Mouse (Mus musculus) heart, postnatal 10 days (tissue): Measurements from ENCODE around the gene Methig1. TPM values are rescaled to one million over a fixed set of nuclear protein-coding genes. Genes with fewer than 3 reads are reported as not detected.

Experiments used
- DNase-seq, 2 experiments: peaks; one replicate each; pipeline ENCODE4 v3.0.0; 2021
- intact Hi-C: fragments of 180-260 bp; cut with DNase I; formaldehyde crosslinking; loops from one replicate; pipeline ENCODE4 v1.15.1; 2025
- total RNA-seq, 2 experiments: library from RNA; stranded (reverse); gene quantifications; 2 replicates each; pipeline ENCODE4 v1.2.3; 2021

Gene Methig1
- total RNA-seq, 2 experiments from 2014 or later, result not detected

- intact Hi-C loops, result no loop called here
- DNase-seq, result no peak
Measured at GRCm38 (mm10) chr15:100388886-100389285, 35.9 kb downstream of the Methig1 start.

GRCm38 (mm10) chr15:100391066-100391465, 38.1 kb downstream of the Methig1 start:
- no peak for DNase-seq
- intact Hi-C loops, result no loop called here

GRCm38 (mm10) chr15:100391599-100391998, 38.6 kb downstream of the Methig1 start:
- no peak for DNase-seq
- intact Hi-C loops, result no loop called here

- DNase-seq, result no peak
- intact Hi-C loops, result no loop called here
Measured at GRCm38 (mm10) chr15:100393016-100393415, 40.1 kb downstream of the Methig1 start.

GRCm38 (mm10) chr15:100395561-100395960, 42.6 kb downstream of the Methig1 start:
- no peak for DNase-seq
- intact Hi-C loops, result no loop called here

- no peak for DNase-seq
- intact Hi-C loops, result loop anchor here (5.0 kb wide), 1 partner anchor 52 kb away; no protein-coding TSS in a partner anchor
Measured at GRCm38 (mm10) chr15:100400592-100401250, 47.8 kb downstream of the Methig1 start.

- intact Hi-C loops, result loop anchor here (5.0 kb wide), 1 partner anchor 50 kb away; no protein-coding TSS in a partner anchor
- no peak for DNase-seq
Measured at GRCm38 (mm10) chr15:100401811-100402210, 48.9 kb downstream of the Methig1 start.

GRCm38 (mm10) chr15:100402347-100402746, 49.4 kb downstream of the Methig1 start:
- no peak for DNase-seq
- intact Hi-C loops, result loop anchor here (5.0 kb wide), 1 partner anchor 50 kb away; no protein-coding TSS in a partner anchor

GRCm38 (mm10) chr15:100402798-100403197, 49.8 kb downstream of the Methig1 start:
- no peak for DNase-seq

GRCm38 (mm10) chr15:100403318-100404000, 50.5 kb downstream of the Methig1 start:
- intact Hi-C loops, result loop anchor here (5.0 kb wide), 1 partner anchor 49 kb away; no protein-coding TSS in a partner anchor
- no peak for DNase-seq

More at GRCm38 (mm10) chr15:100402798-100403197, 49.8 kb downstream of the Methig1 start:
- intact Hi-C loops, result loop anchor here (5.0 kb wide), 1 partner anchor 50 kb away; no protein-coding TSS in a partner anchor

GRCm38 (mm10) chr15:100406088-100406487, 53.1 kb downstream of the Methig1 start:
- DNase-seq, result no peak
- intact Hi-C loops, result no loop called here

- intact Hi-C loops, result no loop called here
- no peak for DNase-seq
Measured at GRCm38 (mm10) chr15:100410918-100411672, 58.1 kb downstream of the Methig1 start.

- intact Hi-C loops, result no loop called here
- no peak for DNase-seq
Measured at GRCm38 (mm10) chr15:100411731-100412130, 58.8 kb downstream of the Methig1 start.

GRCm38 (mm10) chr15:100413306-100413705, 60.4 kb downstream of the Methig1 start:
- intact Hi-C loops, result no loop called here
- no peak for DNase-seq

- intact Hi-C loops, result no loop called here
- DNase-seq, result no peak
Measured at GRCm38 (mm10) chr15:100414011-100414410, 61.1 kb downstream of the Methig1 start.

GRCm38 (mm10) chr15:100414942-100415341, 62.0 kb downstream of the Methig1 start:
- intact Hi-C loops, result no loop called here
- no peak for DNase-seq

- intact Hi-C loops, result no loop called here
- no peak for DNase-seq
Measured at GRCm38 (mm10) chr15:100415684-100416083, 62.7 kb downstream of the Methig1 start.

- DNase-seq, result no peak
- intact Hi-C loops, result no loop called here
Measured at GRCm38 (mm10) chr15:100417854-100418450, 65.0 kb downstream of the Methig1 start.

GRCm38 (mm10) chr15:100419311-100419710, 66.4 kb downstream of the Methig1 start:
- DNase-seq, result no peak
- intact Hi-C loops, result no loop called here

- intact Hi-C loops, result no loop called here
- DNase-seq, result no peak
Measured at GRCm38 (mm10) chr15:100419901-100420745, 67.2 kb downstream of the Methig1 start.
